8 mouse cellular contexts compared by ENCODE assay signal in the genomic region with DNA sequence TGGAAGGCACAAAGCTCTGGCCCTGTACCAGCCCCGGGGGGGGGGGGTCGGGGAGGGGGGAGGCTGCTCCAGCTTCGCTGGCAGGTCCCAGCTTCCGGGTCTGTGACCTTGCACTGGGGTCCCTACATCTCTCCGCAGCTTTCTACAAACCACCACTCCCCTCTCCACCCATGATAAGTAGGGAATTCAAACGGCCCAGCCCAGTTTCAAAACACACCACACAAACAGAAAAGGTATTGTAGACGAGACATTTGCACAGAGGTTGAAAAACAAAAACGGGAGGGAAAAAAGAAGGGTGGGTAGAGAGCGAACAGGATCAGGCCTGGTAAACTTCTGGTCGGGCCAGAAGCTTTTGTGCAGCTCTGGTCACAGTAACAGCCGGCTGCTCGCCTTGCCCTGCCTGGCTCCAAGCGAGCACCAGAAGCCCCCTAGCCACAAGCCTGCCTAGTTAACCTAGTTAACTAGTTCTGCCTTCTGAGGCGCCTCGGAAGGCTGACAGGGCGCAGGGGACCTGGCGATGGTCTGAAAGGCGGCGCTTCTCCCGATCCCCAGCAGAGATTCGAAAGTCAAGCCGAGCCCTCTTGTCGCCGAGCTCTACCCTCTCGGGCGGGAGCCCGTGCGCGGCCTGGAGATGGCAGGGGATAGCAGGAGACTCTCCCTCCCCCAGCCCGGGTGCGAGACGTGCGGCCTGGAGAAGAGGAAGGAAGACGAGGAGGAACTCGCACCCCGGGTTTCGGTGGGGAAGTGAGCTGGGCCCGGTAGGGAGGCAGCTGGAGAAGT. TPM values are rescaled to one million over a fixed set of nuclear protein-coding genes. Genes with fewer than 3 reads are reported as not detected.
A peak's percentile ranks its signal among the peaks of the same experiment; 100 is the strongest.
DNase-seq lines count a peak whose midpoint lies in the region; ATAC-seq lines count a peak whose summit lies in the region.

No protein-coding gene starts in this region.

- 0% methylated on average over 37 of the region's 38 CpGs for WGBS in embryonic facial prominence, embryonic 12.5 days
- under 1% methylated on average over 37 of the region's 38 CpGs for WGBS in heart, embryonic 13.5 days

- peak overlapping the region; percentile 83 for H3K27ac ChIP-seq in embryonic facial prominence, embryonic 12.5 days
- H3K27ac ChIP-seq in heart, embryonic 13.5 days (replicated peaks) = peak overlapping the region; percentile 86

- peak overlapping the region; percentile 65 for H3K4me3 ChIP-seq in embryonic facial prominence, embryonic 12.5 days
- H3K4me3 ChIP-seq in heart, embryonic 13.5 days = peak overlapping the region; percentile 75

- H3K9ac ChIP-seq in embryonic facial prominence, embryonic 12.5 days = peak overlapping the region; percentile 80
- peak overlapping the region; percentile 86 for H3K9ac ChIP-seq in heart, embryonic 13.5 days

- H3K27me3 ChIP-seq in embryonic facial prominence, embryonic 12.5 days = no peaks in the 10 kb centered on the region
- no peaks in the 10 kb centered on the region for H3K27me3 ChIP-seq in heart, embryonic 13.5 days (replicated peaks)

- H3K4me2 ChIP-seq in embryonic facial prominence, embryonic 12.5 days (replicated peaks) = peak overlapping the region; percentile 87
- H3K4me2 ChIP-seq in heart, embryonic 13.5 days = peak overlapping the region; percentile 94

- H3K4me1 ChIP-seq in embryonic facial prominence, embryonic 12.5 days = peaks cover 19% of the 10 kb centered on the region
- H3K4me1 ChIP-seq in heart, embryonic 13.5 days = peaks cover 37% of the 10 kb centered on the region

- peak; percentile 53 for DNase-seq in CD4-positive helper T cell, adult 2 months (ENCODE audit: low read depth, low spot score)
- DNase-seq in NIH3T3 (ENCODE audit: low read depth) = peak; percentile 48
- peak; percentile 50 for DNase-seq in kidney, postnatal 14 days
- DNase-seq in lung, postnatal 10 days = peak; percentile 64
- DNase-seq in ovary, postnatal 14 days (ENCODE audit: low spot score) = peak; percentile 39
- peak; percentile 26 for DNase-seq in urinary bladder, postnatal 10 days (ENCODE audit: low spot score)

- no peaks in the 10 kb centered on the region for H3K36me3 ChIP-seq in embryonic facial prominence, embryonic 12.5 days
- H3K36me3 ChIP-seq in heart, embryonic 13.5 days = peaks cover 7% of the 10 kb centered on the region; the same call in 1 of the 2 replicates

- ATAC-seq in embryonic facial prominence, embryonic 12.5 days (ENCODE audit: insufficient number of reproducible peaks, insufficient read depth, low FRiP score, low TSS enrichment) = peak; percentile 24; the same call in 1 of the 2 replicates
- peak; percentile 20 for ATAC-seq in heart, embryonic 13.5 days (ENCODE audit: extremely low read depth, insufficient number of reproducible peaks, low FRiP score, low TSS enrichment)

- H3K9me3 ChIP-seq in embryonic facial prominence, embryonic 12.5 days = no peaks in the 10 kb centered on the region
- no peaks in the 10 kb centered on the region for H3K9me3 ChIP-seq in heart, embryonic 13.5 days

RNA-seq across cellular contexts. Expression of a gene that starts 0.7 kb away (rescaled TPM):
- polyA plus RNA-seq in embryonic facial prominence, embryonic 12.5 days (2016; fragmentation: Nextera tagmentation; extraction: Ambion mirVana) = 79.6 and 82.0 TPM in 2 replicates
- polyA plus RNA-seq in heart, embryonic 13.5 days (2015; fragmentation: Nextera tagmentation; extraction: Ambion mirVana) = 107 and 118 TPM in 2 replicates

RNA-seq across cellular contexts. Expression of a gene that starts 50.0 kb away (rescaled TPM):
- polyA plus RNA-seq in embryonic facial prominence, embryonic 12.5 days (2016; fragmentation: Nextera tagmentation; extraction: Ambion mirVana) = 29.1 and 31.8 TPM in 2 replicates
- 34.6 and 37.5 TPM in 2 replicates for polyA plus RNA-seq in heart, embryonic 13.5 days (2015; fragmentation: Nextera tagmentation; extraction: Ambion mirVana)

Comparison
In these comparisons a context has a peak if more than half of its experiments do, and no peak if none do; other contexts are left out.
1. Peak in every context shown above with its lines: DNase-seq, ATAC-seq, H3K4me3 ChIP-seq and H3K27ac ChIP-seq.